Comparison of ENCODE assay signal across 10 mouse cellular contexts in genomic region chr3:95645313-95646235, GRCm38 (mm10). TPM values are rescaled to one million over a fixed set of nuclear protein-coding genes. Genes with fewer than 3 reads are reported as not detected.
DNase-seq lines count a peak whose midpoint lies in the region; ATAC-seq and TF ChIP-seq lines count a peak whose summit lies in the region.
"Had no signal": no experiment of that assay in that cellular context is flagged by ENCODE, and none has a peak within 500 bp of the region (broad histone marks: within the 10 kb centered on the region; RNA-seq: fewer than 3 reads in every experiment).

No protein-coding gene starts in this region.

- DNase-seq in kidney, postnatal 10 days = peak; percentile 66
- no peak for DNase-seq in kidney, postnatal 14 days
- DNase-seq in lung, postnatal 0 days (ENCODE audit: low spot score) = peak; percentile 62
- DNase-seq in stomach, postnatal 0 days (ENCODE audit: low spot score) = no peak
- DNase-seq in adrenal gland, adult 2 months = no peak
- no peak for DNase-seq in frontal cortex, postnatal 14 days (ENCODE audit: low spot score in 2 of 2)
- DNase-seq: right cerebral cortex, postnatal 4 days had no signal

- no peak for TF ChIP-seq POLR2A in bone marrow macrophage, adult 2 months (IDR thresholded peaks at IDR 0.05; ENCODE audit: borderline replicate concordance, low read depth, low read length)

- peak overlapping the region; percentile 98 for H3K27ac ChIP-seq in bone marrow macrophage, adult 2 months (ENCODE audit: insufficient read depth, low read depth, low read length)
- H3K27ac ChIP-seq in lung, postnatal 0 days (ENCODE audit: low read length) = no peak overlapping the region
- H3K27ac ChIP-seq in stomach, postnatal 0 days (replicated peaks) = no peak overlapping the region
- H3K27ac ChIP-seq: limb, embryonic 12.5 days had no signal

- H3K36me3 ChIP-seq in lung, postnatal 0 days (ENCODE audit: insufficient read depth, low read length) = no peaks in the 10 kb centered on the region
- H3K36me3 ChIP-seq in stomach, postnatal 0 days (ENCODE audit: control insufficient read depth, insufficient read depth, low read length) = no peaks in the 10 kb centered on the region

- H3K4me2 ChIP-seq in lung, postnatal 0 days (replicated peaks; ENCODE audit: low read depth, low read length) = no peak overlapping the region
- H3K4me2 ChIP-seq in stomach, postnatal 0 days (replicated peaks; ENCODE audit: low read depth) = no peak overlapping the region
- H3K4me2 ChIP-seq: limb, embryonic 12.5 days had no signal

- H3K9ac ChIP-seq in lung, postnatal 0 days (replicated peaks; ENCODE audit: low read depth) = no peak overlapping the region
- H3K9ac ChIP-seq in stomach, postnatal 0 days (ENCODE audit: low read length) = no peak overlapping the region
- H3K9ac ChIP-seq: limb, embryonic 12.5 days had no signal

- no peak for TF ChIP-seq CTCF in bone marrow macrophage, adult 2 months (IDR thresholded peaks at IDR 0.05; ENCODE audit: low read depth, low read length)
- no peak for TF ChIP-seq CTCF in lung, postnatal 0 days (IDR thresholded peaks at IDR 0.05)
- no peak for TF ChIP-seq CTCF in stomach, postnatal 0 days (IDR thresholded peaks at IDR 0.05; ENCODE audit: low read depth)

- H3K27me3 ChIP-seq in lung, postnatal 0 days (replicated peaks; ENCODE audit: insufficient read depth, low read length) = no peaks in the 10 kb centered on the region
- no peaks in the 10 kb centered on the region for H3K27me3 ChIP-seq in stomach, postnatal 0 days (ENCODE audit: control insufficient read depth, insufficient read depth, low read length)
- H3K27me3 ChIP-seq: limb, embryonic 12.5 days had no signal

- ATAC-seq in lung, postnatal 0 days = peak; percentile 41
- peak; percentile 61; the same call in 1 of the 2 replicates for ATAC-seq in stomach, postnatal 0 days (ENCODE audit: low FRiP score, low TSS enrichment)
- no peak for ATAC-seq in cerebellum, adult (ENCODE audit: insufficient number of reproducible peaks, low FRiP score, low TSS enrichment)

- no peak overlapping the region for H3K4me3 ChIP-seq in bone marrow macrophage, adult 2 months (ENCODE audit: insufficient read depth, low read length)
- no peak overlapping the region for H3K4me3 ChIP-seq in lung, postnatal 0 days (ENCODE audit: low read depth, low read length)
- H3K4me3 ChIP-seq in stomach, postnatal 0 days (ENCODE audit: low read depth, low read length) = no peak overlapping the region
- H3K4me3 ChIP-seq: limb, embryonic 12.5 days had no signal

- no peaks in the 10 kb centered on the region for H3K9me3 ChIP-seq in lung, postnatal 0 days (ENCODE audit: low read length)
- H3K9me3 ChIP-seq in stomach, postnatal 0 days (ENCODE audit: control insufficient read depth, low read length) = no peaks in the 10 kb centered on the region
- H3K9me3 ChIP-seq: limb, embryonic 12.5 days had no signal

- WGBS in lung, postnatal 0 days = 53% methylated on average over 10 of the region's 10 CpGs
- 60% methylated on average over 10 of the region's 10 CpGs for WGBS in stomach, postnatal 0 days

- H3K4me1 ChIP-seq in bone marrow macrophage, adult 2 months (ENCODE audit: control insufficient read depth, insufficient read depth, low read length) = peaks cover 65% of the 10 kb centered on the region
- peaks cover 5% of the 10 kb centered on the region; the same call in 1 of the 2 replicates for H3K4me1 ChIP-seq in lung, postnatal 0 days (ENCODE audit: insufficient read depth, low read depth, low read length)
- 0 out of 2 replicates have a peak, but pooled peaks cover 2% of the 10 kb centered on the region for H3K4me1 ChIP-seq in stomach, postnatal 0 days (replicated peaks; ENCODE audit: control insufficient read depth, insufficient read depth)
- H3K4me1 ChIP-seq: limb, embryonic 12.5 days had no signal

- no peak for TF ChIP-seq EP300 in lung, postnatal 0 days (IDR thresholded peaks at IDR 0.05)
- TF ChIP-seq EP300 in stomach, postnatal 0 days (optimal IDR thresholded peaks at IDR 0.05) = no peak

RNA-seq across cellular contexts. Expression of gene Mcl1, which starts 13.0 kb away (rescaled TPM):
- 565 and 578 TPM in 2 replicates for polyA plus RNA-seq in bone marrow macrophage, adult 2 months (2012; ENCODE audit: insufficient read depth, insufficient read length, missing spikeins)
- polyA plus RNA-seq in lung, postnatal 0 days (2015; fragmentation: Nextera tagmentation; extraction: Ambion mirVana) = 99.6 and 101 TPM in 2 replicates
- polyA plus RNA-seq in stomach, postnatal 0 days (2015; fragmentation: Nextera tagmentation; extraction: Ambion mirVana) = 57.9 and 59.2 TPM in 2 replicates
- total RNA-seq in adrenal gland, adult 2 months (2021) = 100 to 1,000 TPM; 152 to 159 TPM
- 272 and 291 TPM in 2 replicates for polyA plus RNA-seq in adrenal gland, adult 2 months (2012; rRNA removed)

RNA-seq across cellular contexts. Expression of gene Ensa, which starts 20.8 kb away (rescaled TPM):
- polyA plus RNA-seq in bone marrow macrophage, adult 2 months (2012; ENCODE audit: insufficient read depth, insufficient read length, missing spikeins) = 99.2 and 115 TPM in 2 replicates
- polyA plus RNA-seq in lung, postnatal 0 days (2015; fragmentation: Nextera tagmentation; extraction: Ambion mirVana) = 48.2 and 52.0 TPM in 2 replicates
- 42.3 and 44.2 TPM in 2 replicates for polyA plus RNA-seq in stomach, postnatal 0 days (2015; fragmentation: Nextera tagmentation; extraction: Ambion mirVana)
- 100 to 1,000 TPM in 1 of 2 experiments, 10 to 100 TPM in 1; 82.5 to 104 TPM for total RNA-seq in adrenal gland, adult 2 months (2021)
- 7.2 and 9.0 TPM in 2 replicates for polyA plus RNA-seq in adrenal gland, adult 2 months (2012; rRNA removed)

RNA-seq across cellular contexts. Expression of gene Adamtsl4, which starts 42.1 kb away (rescaled TPM):
- polyA plus RNA-seq in bone marrow macrophage, adult 2 months (2012; ENCODE audit: insufficient read depth, insufficient read length, missing spikeins) = 2.4 and 2.6 TPM in 2 replicates
- polyA plus RNA-seq in lung, postnatal 0 days (2015; fragmentation: Nextera tagmentation; extraction: Ambion mirVana) = 11.8 and 13.2 TPM in 2 replicates
- polyA plus RNA-seq in stomach, postnatal 0 days (2015; fragmentation: Nextera tagmentation; extraction: Ambion mirVana) = 9.4 and 10.4 TPM in 2 replicates
- 1 to 10 TPM; 6.0 to 8.8 TPM for total RNA-seq in adrenal gland, adult 2 months (2021)
- polyA plus RNA-seq in adrenal gland, adult 2 months (2012; rRNA removed) = 11.0 and 17.4 TPM in 2 replicates

RNA-seq across cellular contexts. Expression of gene Golph3l, which starts 56.8 kb away (rescaled TPM):
- 66.3 and 75.3 TPM in 2 replicates for polyA plus RNA-seq in bone marrow macrophage, adult 2 months (2012; ENCODE audit: insufficient read depth, insufficient read length, missing spikeins)
- polyA plus RNA-seq in lung, postnatal 0 days (2015; fragmentation: Nextera tagmentation; extraction: Ambion mirVana) = 23.1 and 25.3 TPM in 2 replicates
- polyA plus RNA-seq in stomach, postnatal 0 days (2015; fragmentation: Nextera tagmentation; extraction: Ambion mirVana) = 24.1 and 25.6 TPM in 2 replicates
- total RNA-seq in adrenal gland, adult 2 months (2021) = 10 to 100 TPM; 39.3 to 52.5 TPM
- 2.1 and 2.3 TPM in 2 replicates for polyA plus RNA-seq in adrenal gland, adult 2 months (2012; rRNA removed)

Comparison
In these comparisons a context has a peak if more than half of its experiments do, and no peak if none do; other contexts are left out.
1. DNase-seq: peak in kidney, postnatal 10 days (single experiment) and lung, postnatal 0 days (single experiment); none in kidney, postnatal 14 days (single experiment), stomach, postnatal 0 days (single experiment), adrenal gland, adult 2 months (single experiment) and frontal cortex, postnatal 14 days (0 of 2).